Mouse (Mus musculus) stomach, embryonic 16.5 days (tissue): ENCODE results near the gene Dok1. TPM values are rescaled to one million over a fixed set of nuclear protein-coding genes. Genes with fewer than 3 reads are reported as not detected.

Source experiments
- ATAC-seq: fragments of 200-750 bp; cut with Nextera tagmentation; 2 replicates; pipeline ENCODE4 v1.8.0; 2017; ENCODE audit warnings: moderate number of reproducible peaks, moderate TSS enrichment; ENCODE audit not compliant: insufficient read depth, low FRiP score
- H3K27ac ChIP-seq: fragments of 300-500 bp; sonication (generic); 2 replicates; pipeline ENCODE4 v1.5.1; 2014; ENCODE audit warnings: low read length
- H3K27me3 ChIP-seq: fragments of 300-500 bp; sonication (generic); 2 replicates; pipeline ENCODE4 v1.6.1; 2014; ENCODE audit warnings: low read length, control low read depth, mixed read lengths; ENCODE audit not compliant: control insufficient read depth, insufficient read depth
- H3K36me3 ChIP-seq: fragments of 300-500 bp; sonication (generic); 2 replicates; pipeline ENCODE4 v1.6.1; 2014; ENCODE audit warnings: low read length; ENCODE audit not compliant: control insufficient read depth, insufficient read depth
- H3K4me1 ChIP-seq: fragments of 300-500 bp; sonication (generic); 2 replicates; pipeline ENCODE4 v1.6.1; 2014; ENCODE audit warnings: low read length, control low read depth, mixed read lengths; ENCODE audit not compliant: control insufficient read depth, insufficient read depth
- H3K4me2 ChIP-seq: fragments of 300-500 bp; sonication (generic); 2 replicates; pipeline ENCODE4 v1.6.1; 2014; ENCODE audit warnings: low read depth, low read length, mixed read lengths
- H3K4me3 ChIP-seq: fragments of 300-500 bp; sonication (generic); replicated peaks from 2 replicates; pipeline ENCODE4 v1.5.1; 2014; ENCODE audit warnings: mild to moderate bottlenecking, low read length
- H3K9ac ChIP-seq: fragments of 300-500 bp; sonication (generic); 2 replicates; pipeline ENCODE4 v1.6.1; 2014; ENCODE audit warnings: low read length
- H3K9me3 ChIP-seq: fragments of 300-500 bp; sonication (generic); replicated peaks from 2 replicates; pipeline ENCODE4 v1.6.1; 2016; ENCODE audit warnings: low read length, control low read depth; ENCODE audit not compliant: control insufficient read depth
- WGBS: fragments of 180-500 bp; shearing (Covaris S2); extraction: QIAGEN DNeasy Blood & Tissue Kit; methylation state at CpG from one replicate; pipeline ENCODE4 v1.1.7; 2014; 5-methylcytosine and 5-hydroxymethylcytosine counted together
- polyA plus RNA-seq: library from polyadenylated mRNA; unstranded; fragments of >200 nt; fragmentation: Nextera tagmentation; extraction: Ambion mirVana; gene quantifications from 2 replicates; pipeline ENCODE4 v1.2.1, GENCODE M21; 2015

The Dok1 gene
- polyA plus RNA-seq, 1 experiment from 2014 or later = 11.3 TPM

DNA sequence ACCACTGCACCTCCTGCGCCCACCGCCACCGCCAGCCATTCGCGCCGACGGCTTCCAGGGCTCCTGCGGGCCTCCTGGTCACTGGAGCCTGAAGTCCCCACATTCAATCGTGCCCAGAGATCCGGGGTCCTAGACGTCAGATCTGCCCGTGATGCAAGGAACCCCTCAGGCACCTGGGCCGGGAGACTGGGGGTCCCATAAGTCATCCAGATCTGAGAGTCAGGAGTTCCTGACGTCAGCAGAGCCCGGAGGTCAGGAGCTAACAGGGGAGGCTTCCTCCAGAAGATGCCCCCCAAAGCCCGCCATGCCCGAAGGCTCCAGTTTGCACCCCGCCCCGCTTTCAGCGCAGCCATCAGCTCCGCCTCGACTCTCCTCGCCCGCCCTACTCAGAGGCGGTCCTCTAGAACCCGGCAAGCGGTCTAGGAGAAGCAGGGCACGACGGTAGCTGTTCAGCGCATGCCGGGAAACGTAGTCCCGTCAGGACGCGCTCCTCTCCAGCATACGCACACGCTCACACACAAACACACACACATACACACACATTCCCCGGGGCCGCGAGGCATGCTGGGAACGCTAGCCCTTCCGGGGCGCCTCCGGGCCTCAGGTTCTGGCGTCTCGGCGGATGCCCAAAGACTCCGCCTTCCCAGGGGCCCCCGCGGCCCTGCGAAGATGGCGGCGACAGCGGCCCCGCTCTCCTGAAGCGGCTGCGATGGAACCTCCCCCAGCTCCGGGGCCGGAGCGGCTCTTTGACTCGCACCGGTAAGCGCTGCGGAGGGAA, 21.0 kb upstream of the Dok1 start, which contains the start of gene Aup1:
TSS of gene Aup1 (plus strand) at position 448 of the 778 bp plus-strand sequence.
- no peaks in the 10 kb centered on the region for H3K36me3 ChIP-seq
- peak within 1 kb of the TSS; percentile 92 for H3K4me3 ChIP-seq
- peak within 1 kb of the TSS; percentile 81 for H3K27ac ChIP-seq
- no peaks in the 10 kb centered on the region for H3K27me3 ChIP-seq
- H3K4me2 ChIP-seq = peak within 1 kb of the TSS; percentile 89
- peak; percentile 96 for ATAC-seq
- H3K9me3 ChIP-seq = no peaks in the 10 kb centered on the region
- under 1% methylated on average over 63 of the region's 64 CpGs for whole genome bisulfite sequencing
- peaks cover 15% of the 10 kb centered on the region for H3K4me1 ChIP-seq
- peak within 1 kb of the TSS; percentile 93 for H3K9ac ChIP-seq

DNA sequence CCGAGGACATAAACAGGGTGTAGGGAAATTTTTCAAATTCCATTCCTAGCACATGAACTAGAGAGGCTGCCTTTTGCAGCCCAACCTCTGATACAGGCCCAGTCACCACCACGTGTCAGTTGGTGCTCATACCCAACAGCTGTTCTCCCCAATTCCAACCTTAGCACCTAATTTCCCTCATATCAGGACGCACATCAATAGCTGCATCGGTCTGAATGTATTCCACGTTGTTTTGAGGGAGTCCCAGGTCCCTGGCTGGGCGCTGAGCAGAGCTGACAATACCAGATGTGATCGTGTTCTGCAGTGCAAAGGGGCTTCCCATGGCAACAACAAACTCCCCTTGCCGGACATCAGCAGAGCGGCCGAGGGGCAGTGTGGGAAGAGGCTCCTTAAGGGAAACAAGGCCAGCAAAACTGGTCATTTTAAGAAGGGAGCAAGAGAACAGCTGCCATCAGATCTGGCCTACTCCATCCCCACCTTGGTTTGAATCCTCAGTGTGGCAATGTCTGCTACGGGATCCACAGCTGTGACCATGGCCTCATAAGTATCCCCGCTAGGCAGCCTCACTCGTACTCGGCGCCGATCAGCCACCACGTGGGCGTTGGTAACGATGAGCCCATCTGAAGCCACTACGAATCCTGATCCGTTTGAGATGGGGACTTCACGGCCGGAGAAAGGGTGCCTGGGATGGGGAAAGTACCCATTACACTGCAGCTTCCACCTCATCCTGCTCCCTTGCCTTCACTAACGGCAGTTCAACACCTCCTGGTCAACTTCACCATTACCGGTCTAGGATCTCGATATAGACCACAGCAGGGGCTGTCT, 20.1 kb upstream of the Dok1 start:
- H3K4me2 ChIP-seq = peak overlapping the region; percentile 89
- H3K4me3 ChIP-seq = peak overlapping the region; percentile 92
- peak overlapping the region; percentile 30 for H3K27ac ChIP-seq
- H3K36me3 ChIP-seq = no peaks in the 10 kb centered on the region
- peaks cover 15% of the 10 kb centered on the region for H3K4me1 ChIP-seq
- no peaks in the 10 kb centered on the region for H3K27me3 ChIP-seq
- 1% methylated on average over 26 of the region's 26 CpGs for WGBS
- ATAC-seq = no peak
- H3K9me3 ChIP-seq = no peaks in the 10 kb centered on the region
- H3K9ac ChIP-seq = peak overlapping the region; percentile 93

DNA sequence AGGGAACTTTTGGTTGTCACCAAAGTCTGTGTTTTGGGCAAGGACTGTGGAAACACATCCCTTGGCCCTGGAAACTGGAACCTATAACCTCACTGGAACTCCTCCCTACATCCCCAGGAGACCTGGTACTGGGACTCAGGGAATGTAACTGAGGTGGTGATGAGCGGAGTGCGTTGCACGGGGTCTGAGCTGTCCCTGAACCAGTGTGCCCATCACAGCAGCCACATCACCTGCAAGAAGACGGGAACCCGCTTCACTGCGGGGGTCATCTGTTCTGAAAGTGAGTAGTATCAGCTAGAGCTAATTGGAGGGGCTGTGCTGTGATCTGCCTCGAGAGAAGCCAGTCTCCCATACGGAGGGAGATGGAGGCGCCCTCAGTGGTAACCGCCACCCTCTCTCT, 16.1 kb upstream of the Dok1 start:
- no peaks in the 10 kb centered on the region for H3K27me3 ChIP-seq

DNA sequence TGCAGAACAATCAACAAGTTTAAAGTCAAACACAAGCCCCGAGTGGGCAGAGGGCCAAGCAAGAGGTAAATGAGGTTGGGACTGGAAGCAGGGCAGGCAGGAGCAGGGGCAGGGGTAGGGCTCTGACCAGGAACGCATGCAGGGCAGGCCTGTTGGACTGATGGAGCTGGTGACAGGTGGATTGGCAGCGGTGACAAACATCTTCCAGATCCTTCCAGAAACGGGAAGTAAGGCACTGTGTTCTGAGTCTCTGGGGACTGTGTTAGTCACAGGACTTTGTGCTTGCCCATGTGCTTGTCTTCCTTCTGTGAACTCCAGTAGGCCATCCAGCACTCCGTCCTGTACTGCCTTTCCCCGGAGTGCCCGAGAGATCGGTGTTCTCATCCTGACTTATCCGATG, 11.5 kb upstream of the Dok1 start:
- H3K9ac ChIP-seq = no peak overlapping the region
- no peak for ATAC-seq
- WGBS = 68% methylated on average over 9 of the region's 9 CpGs

More for the DNA sequence above, 16.1 kb upstream of the Dok1 start:
- 72% methylated on average over 10 of the region's 10 CpGs for WGBS
- Histone ChIP-seq H3K36me3 (no peaks in the 10 kb centered on the region), H3K9ac (no peak overlapping the region), H3K9me3 (no peaks in the 10 kb centered on the region), H3K4me3 (no peak overlapping the region), H3K4me2 (no peak overlapping the region), H3K27ac (no peak overlapping the region), H3K4me1 (0 out of 2 replicates have a peak, but pooled peaks cover 5% of the 10 kb centered on the region)
- ATAC-seq = no peak

DNA sequence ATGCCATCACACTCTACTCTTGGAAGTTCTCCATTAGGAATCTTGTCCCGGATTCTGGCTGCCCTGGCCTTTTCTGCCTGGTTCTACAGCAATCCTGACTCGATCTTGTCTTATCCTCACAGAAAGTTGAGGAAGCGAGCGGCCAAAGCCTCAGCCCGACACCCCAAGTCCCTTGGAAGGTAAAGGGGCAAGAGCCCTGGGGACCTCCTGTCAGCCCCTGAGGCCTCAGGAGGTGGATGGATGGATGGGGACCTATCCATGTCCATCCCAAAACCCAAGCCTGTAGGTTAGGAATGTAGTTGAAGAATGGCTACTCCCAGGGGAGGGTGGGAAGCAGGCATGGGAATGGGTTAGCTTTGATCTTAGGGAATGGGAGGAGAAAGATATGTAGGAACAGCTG, 10.7 kb upstream of the Dok1 start:
- WGBS = 94% methylated on average over 5 of the region's 5 CpGs
- no peak for ATAC-seq

More for the DNA sequence above, 11.5 kb upstream of the Dok1 start:
- H3K4me3 ChIP-seq = no peak overlapping the region
- H3K4me1 ChIP-seq = no peaks in the 10 kb centered on the region
- H3K9me3 ChIP-seq = no peaks in the 10 kb centered on the region
- no peaks in the 10 kb centered on the region for H3K27me3 ChIP-seq
- no peaks in the 10 kb centered on the region for H3K36me3 ChIP-seq
- no peak overlapping the region for H3K27ac ChIP-seq
- no peak overlapping the region for H3K4me2 ChIP-seq

DNA sequence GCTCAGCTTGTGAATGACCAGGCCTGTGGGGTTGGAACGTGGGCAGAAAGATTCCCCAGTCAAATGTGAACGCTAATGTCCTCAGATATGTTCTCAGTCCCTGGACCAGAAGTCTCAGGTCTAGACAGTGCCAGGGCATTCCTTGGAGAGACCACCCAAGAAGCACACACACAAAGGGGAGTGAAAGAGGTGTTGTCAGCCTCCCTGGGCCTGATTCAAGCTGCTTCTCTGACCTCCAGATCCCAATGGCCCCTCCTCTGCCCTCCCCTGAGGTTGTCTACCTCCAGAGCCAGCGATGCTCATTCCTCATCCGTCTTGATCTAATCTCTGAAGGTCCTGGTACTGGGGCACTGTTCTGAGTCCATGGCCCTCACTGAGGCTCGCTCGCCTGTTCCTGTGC, 10.3 kb upstream of the Dok1 start:
- Histone ChIP-seq H3K36me3 (no peaks in the 10 kb centered on the region), H3K9ac (no peak overlapping the region), H3K4me1 (0 out of 2 replicates have a peak, but pooled peaks cover 4% of the 10 kb centered on the region), H3K4me2 (no peak overlapping the region), H3K27ac (no peak overlapping the region), H3K4me3 (no peak overlapping the region), H3K9me3 (no peaks in the 10 kb centered on the region), H3K27me3 (no peaks in the 10 kb centered on the region)
- no peak for ATAC-seq
- WGBS = 53% methylated on average over 6 of the region's 6 CpGs

More for the DNA sequence above, 10.7 kb upstream of the Dok1 start:
- H3K9me3 ChIP-seq = no peaks in the 10 kb centered on the region
- H3K27me3 ChIP-seq = no peaks in the 10 kb centered on the region
- H3K4me1 ChIP-seq = no peaks in the 10 kb centered on the region
- H3K9ac ChIP-seq = no peak overlapping the region
- no peak overlapping the region for H3K4me3 ChIP-seq
- H3K4me2 ChIP-seq = no peak overlapping the region
- no peaks in the 10 kb centered on the region for H3K36me3 ChIP-seq
- H3K27ac ChIP-seq = no peak overlapping the region

DNA sequence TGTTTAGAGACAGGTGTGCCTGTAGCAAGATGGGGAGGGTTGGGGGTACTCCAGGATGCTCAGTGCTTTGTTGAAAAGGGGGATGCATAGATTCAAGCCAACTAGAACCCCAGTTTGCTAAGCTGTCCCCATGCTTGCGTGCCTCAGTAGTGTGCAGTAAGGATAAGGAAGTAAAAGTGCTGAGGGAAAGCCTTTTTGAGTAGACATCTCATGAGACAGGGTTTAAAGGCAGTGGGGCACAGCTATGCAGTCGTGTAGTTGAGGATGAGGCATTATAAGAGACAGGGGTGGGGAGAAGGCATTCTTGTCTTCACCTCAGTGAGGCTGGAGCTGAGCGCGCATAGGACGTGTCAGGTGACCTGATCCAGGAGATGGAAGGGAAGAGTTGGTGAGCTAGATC, 7.3 kb upstream of the Dok1 start:
- H3K4me2 ChIP-seq = no peak overlapping the region
- H3K27ac ChIP-seq = no peak overlapping the region
- 71% methylated on average over 5 of the region's 5 CpGs for WGBS
- no peak overlapping the region for H3K9ac ChIP-seq
- peaks cover 12% of the 10 kb centered on the region; the same call in 1 of the 2 replicates for H3K4me1 ChIP-seq
- H3K9me3 ChIP-seq = no peaks in the 10 kb centered on the region
- H3K36me3 ChIP-seq = no peaks in the 10 kb centered on the region
- no peaks in the 10 kb centered on the region for H3K27me3 ChIP-seq
- no peak for ATAC-seq
- H3K4me3 ChIP-seq = no peak overlapping the region

DNA sequence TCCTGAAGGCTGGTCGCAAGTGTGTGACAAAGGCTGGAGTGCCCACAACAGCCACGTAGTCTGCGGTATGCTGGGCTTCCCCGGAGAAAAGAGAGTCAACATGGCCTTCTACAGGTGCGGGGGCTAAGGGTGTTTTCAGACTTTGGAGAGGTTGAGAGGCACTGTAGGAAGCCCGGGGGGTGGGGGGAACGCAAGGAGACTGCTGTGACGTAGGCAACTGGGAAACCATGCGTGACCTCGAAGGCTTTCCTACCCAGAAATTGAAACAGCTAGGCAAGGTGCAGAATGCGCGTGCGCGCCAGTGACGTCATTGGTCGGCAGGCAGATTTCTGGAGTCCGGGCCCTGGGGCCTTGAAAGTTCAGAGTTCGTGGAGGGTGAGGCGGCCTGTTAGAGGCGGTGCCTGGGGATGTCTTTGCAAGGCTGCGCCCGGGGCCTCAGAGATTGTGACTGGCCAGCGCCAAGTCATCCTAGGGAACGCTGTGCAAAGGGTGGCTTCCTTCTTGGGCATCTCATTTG, 5.3 kb upstream of the Dok1 start:
- no peaks in the 10 kb centered on the region for H3K9me3 ChIP-seq
- peak overlapping the region; percentile 29 for H3K4me3 ChIP-seq
- WGBS = 13% methylated on average over 24 of the region's 24 CpGs
- ATAC-seq = peak; percentile 70
- no peak overlapping the region for H3K27ac ChIP-seq
- H3K4me2 ChIP-seq = peak overlapping the region; percentile 57
- H3K4me1 ChIP-seq = peaks cover 17% of the 10 kb centered on the region; the same call in 1 of the 2 replicates
- H3K27me3 ChIP-seq = no peaks in the 10 kb centered on the region
- no peaks in the 10 kb centered on the region for H3K36me3 ChIP-seq
- peak overlapping the region; percentile 44 for H3K9ac ChIP-seq

DNA sequence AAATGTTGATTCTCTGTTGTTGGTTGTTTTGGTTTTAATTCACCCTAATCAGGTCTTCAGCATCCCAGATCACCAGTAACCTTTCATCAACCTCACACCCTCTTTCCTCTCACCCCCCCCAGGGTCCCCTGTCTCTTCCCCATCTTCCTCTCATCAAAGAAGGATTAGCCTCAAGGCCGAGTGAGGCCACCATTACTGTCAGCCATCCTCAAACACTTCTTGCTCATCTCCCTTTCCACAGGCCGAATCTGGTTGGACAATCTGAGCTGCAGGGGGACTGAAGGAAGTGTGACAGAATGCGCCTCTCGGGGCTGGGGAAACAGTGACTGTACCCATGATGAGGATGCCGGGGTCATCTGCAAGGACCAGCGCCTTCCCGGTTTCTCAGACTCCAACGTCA, 3.9 kb upstream of the Dok1 start:
- Histone ChIP-seq H3K27me3 (no peaks in the 10 kb centered on the region), H3K36me3 (no peaks in the 10 kb centered on the region), H3K9me3 (no peaks in the 10 kb centered on the region), H3K9ac (no peak overlapping the region), H3K4me3 (no peak overlapping the region), H3K4me1 (peaks cover 19% of the 10 kb centered on the region), H3K4me2 (no peak overlapping the region), H3K27ac (no peak overlapping the region)
- no peak for ATAC-seq
- WGBS = 70% methylated on average over 8 of the region's 8 CpGs
